Mouse (Mus musculus): ENCODE measurements at regions not wholly inside any gene's neighbourhood (a gene's known extent, or its start where the extent isn't known, plus 50 kb on each side); places are given as distances from the start of the nearest gene placed in this dataset.
A peak's percentile ranks its signal among the peaks of the same experiment; 100 is the strongest.

DNA sequence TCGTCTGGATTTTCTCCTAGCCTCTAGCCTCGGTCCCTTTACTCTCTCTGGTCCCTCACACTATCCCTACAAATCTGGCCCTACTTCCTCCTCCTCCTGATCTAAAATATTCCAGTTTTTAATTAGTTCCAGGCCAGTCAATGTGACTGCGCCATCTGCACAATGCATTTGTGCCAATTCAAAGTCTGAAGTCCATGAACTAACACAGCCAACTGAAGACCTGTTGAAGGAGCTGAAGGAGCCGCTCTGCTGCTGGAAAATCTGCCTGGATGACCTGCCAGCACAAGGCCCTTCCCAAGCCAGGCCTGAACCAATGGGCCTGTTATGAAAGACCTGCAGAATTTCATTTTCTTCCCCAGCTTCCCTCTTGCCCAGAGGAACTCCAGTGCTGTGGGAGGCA, 197.9 kb upstream of the Mctp2 start:
- DNase-seq: peak; percentile 83

DNA sequence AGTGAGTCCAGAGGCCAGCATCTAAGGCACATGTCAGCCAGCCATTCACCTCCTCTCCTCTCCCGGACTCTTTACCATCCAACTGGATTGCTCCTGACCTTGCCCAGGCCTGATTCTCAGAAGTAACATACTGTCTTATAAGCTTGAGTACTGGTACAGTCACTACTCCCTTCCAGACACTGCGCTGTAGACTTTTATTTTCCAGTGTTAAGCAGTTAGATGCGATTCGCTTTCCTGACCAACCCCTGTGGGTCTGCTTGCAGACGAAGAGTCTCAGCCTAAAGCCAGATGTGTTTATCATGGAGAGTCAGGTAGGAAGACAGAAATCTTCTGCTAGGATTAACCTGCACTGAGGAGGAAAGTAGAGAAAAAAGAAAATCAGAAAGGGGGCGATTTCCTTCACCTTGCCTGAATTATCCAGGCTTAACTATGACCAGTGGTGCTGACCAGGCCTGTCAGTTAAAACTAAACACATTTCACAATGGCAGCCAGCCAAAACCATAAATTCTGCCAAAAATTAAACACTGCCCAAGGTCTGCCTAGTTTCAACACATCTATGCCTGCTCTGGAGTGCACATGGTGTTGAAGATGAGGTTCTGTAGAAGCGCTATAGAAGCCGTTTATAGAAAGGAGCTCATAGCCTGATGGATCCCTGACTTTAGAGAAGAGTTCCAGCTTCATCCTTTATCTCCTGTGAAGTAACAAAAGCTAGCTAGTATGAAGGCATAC, 199.5 kb upstream of the Mctp2 start:
- no peak for DNase-seq

DNA sequence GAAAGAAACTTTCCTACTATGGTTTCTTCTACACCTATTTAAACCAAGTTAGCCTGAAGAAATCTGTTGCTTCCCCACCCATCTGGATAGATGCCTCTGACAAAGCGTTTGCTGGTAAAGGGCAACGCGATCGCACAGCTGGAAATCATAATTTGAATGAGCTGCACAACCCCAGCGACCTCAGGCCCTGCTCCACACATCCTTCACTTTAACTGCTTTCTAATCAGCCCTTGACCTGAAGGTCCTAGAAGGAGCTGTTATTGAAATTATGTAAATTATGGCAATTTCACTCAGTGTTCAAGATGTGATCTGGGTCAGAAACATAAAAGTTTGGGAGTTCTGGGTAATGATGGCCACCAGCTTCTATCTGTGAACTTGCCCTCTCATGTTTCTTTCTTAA, 201.5 kb upstream of the Mctp2 start:
- DNase-seq: no peak

DNA sequence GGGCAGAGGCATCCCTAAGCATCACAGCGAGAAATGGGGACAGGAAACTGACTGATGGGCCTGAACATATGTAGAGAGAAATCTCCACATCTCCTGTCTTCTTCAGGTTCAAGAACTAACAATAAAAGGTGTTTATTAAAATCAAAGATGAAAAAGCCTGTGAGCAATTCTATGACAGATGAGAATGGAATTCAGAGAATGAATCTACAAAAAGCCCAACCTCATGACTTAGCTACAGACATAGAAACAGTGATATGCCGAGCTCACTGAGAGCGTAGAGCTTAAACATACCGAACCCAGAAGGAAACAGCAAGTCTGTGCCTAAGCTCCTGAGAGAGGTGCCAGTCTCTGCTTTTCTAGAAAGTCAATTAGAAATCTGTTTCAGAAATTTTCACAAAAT, 203.7 kb upstream of the Mctp2 start:
- no peak for DNase-seq

DNA sequence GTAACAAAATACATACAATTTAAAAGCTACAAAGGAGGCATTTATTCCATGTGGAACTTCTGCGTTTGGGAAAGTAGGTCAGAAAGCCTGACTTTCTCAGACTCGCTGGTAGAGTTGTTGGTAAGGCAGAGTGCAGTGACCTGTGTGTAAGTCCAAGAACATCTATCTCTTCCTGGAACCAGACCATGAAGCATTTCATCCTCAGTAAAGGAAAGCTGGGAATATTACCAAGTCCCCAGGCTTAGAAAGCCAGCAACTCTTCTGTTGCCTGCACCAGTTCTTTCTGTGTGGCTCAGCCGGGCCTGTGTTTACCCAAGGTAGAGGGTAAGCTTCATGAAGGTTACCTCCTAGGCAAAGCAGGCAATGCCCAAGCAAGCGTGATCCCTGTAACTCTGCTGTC, 207.0 kb upstream of the Mctp2 start:
- DNase-seq: no peak

DNA sequence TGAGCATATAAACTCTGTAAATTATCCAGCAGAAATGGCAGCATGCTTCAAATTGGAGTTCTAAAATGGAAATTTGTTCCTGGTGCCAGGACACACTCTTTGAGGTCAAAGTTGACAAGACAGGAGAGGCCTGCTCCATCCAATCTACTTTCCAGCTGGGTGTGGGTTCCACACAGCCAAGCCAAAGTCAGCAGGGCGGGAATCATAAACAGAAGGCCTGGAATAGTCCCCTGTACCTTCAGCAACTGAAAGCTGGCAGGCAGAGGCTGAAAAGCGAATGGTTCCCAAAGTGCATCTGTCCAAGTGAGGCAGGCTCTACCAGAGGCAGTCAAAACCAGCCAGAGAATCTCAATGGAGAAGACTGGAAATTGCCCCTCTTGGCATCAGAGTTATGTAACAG, 208.4 kb upstream of the Mctp2 start:
- DNase-seq: no peak

DNA sequence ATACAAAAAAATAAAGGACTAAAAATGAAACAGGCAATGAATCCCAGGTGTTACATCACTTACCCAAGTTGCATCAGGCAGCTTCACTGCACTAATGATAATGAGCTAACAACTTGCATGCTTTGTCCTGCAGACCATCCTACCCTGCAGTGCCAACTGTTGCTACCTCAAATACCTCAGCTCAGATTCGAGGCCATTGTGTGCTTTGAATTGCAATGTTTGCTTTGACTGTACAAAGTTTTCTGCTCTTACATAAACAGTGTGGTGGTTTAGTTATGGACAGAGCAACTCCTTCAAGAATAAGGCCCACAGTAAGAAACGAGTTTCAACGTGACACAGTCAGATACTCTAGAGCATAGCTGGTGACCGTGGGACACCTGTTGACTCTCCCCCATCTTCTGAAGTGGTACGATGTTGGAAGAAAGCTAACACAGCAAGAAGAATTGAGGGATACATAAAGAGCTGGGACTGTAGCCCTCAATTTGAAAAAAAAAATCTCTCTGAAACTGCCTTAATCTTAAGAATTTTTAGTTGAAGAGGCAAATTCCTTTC, 212.1 kb upstream of the Mctp2 start:
- no peak for DNase-seq

DNA sequence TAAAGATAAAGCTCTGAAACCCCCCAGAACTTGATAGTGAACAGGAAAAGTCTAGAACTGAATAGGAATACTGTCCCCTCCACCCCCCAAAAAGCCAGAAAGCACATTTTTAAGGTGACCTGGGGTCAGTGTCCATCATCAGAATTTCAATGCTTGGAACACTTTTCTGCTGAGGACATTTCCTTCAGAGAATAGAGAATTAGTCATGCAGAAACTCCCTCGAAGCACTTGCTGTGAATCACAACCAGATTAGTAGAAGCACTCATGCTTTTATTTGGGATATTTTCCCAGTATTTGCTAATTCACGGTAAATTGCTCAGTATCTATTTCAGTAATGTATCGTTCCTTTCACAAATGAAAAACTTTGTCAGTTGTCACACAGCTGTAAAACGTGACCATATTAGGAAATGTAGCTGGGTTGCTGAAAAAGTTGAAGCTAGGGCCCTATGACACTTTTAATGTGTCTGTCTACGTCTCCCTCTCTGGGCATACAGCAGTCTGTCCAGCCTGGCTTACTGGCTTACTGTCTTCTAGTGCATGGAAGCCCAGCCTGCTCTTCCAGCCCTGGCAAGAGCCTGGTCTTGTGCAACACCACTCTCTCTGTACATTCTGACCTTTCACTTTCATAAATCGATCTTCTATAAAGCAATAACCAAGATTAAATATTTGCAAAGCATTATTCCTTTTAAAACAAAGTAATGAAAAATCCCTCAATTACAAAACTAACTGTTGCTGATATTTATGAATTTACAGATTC, 213.1 kb upstream of the Mctp2 start:
- DNase-seq: no peak

DNA sequence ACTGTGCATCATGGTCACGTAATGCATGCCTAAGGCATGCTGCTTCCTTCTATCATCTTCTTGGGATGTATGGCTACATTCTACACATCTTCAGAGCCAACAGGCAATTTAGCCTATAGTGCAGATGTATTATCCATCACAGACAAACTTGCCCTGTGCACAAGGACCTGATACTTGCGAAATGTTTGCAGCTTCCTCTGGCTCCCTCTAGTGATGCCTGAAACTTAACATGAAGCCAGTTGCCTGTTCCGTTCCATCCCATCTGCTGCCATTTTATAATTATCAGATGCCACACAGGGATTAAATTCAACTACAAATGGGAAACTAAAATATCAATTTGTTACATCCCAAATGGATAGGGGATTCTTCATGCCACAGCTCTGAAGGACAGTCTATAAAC, 222.5 kb upstream of the Mctp2 start:
- no peak for DNase-seq

DNA sequence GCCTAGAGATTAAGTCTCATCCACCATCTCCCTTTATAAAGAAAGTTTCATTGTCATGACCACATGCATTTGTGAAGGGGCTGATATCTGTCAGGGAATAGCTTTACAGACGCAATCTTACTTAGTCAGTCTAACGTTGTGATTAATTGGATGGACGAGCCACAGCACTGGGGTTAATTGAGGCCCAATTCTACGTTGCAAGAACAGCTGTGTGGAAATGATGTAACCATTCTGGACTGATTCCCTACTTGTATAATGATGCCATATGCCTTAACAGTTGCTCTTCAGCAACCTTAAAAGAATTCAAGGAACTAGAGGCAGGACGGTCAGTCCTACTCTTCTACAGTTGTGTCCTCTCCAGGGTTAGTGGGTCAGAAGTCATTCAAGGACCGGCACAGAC, 231.9 kb upstream of the Mctp2 start:
- no peak for DNase-seq

DNA sequence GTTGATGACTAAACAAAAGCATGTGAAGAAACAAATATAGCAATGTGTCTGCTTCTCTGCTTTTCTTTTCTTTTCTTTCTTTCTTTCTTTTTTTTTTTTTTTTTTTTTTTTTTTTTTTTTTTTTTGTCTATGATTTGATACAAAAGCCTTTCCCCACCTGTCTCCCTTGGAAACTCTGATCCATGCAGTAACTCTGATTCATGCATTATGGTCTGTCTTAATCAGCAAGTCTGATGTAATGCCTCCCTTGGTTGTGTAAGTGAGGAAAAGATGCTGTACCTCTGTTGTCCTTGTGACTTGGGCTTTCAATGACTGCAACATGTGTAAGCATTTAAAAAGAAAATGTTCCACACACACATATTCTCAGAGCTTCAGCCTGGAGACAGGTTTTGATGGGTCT, 233.5 kb upstream of the Mctp2 start:
- DNase-seq: no peak

DNA sequence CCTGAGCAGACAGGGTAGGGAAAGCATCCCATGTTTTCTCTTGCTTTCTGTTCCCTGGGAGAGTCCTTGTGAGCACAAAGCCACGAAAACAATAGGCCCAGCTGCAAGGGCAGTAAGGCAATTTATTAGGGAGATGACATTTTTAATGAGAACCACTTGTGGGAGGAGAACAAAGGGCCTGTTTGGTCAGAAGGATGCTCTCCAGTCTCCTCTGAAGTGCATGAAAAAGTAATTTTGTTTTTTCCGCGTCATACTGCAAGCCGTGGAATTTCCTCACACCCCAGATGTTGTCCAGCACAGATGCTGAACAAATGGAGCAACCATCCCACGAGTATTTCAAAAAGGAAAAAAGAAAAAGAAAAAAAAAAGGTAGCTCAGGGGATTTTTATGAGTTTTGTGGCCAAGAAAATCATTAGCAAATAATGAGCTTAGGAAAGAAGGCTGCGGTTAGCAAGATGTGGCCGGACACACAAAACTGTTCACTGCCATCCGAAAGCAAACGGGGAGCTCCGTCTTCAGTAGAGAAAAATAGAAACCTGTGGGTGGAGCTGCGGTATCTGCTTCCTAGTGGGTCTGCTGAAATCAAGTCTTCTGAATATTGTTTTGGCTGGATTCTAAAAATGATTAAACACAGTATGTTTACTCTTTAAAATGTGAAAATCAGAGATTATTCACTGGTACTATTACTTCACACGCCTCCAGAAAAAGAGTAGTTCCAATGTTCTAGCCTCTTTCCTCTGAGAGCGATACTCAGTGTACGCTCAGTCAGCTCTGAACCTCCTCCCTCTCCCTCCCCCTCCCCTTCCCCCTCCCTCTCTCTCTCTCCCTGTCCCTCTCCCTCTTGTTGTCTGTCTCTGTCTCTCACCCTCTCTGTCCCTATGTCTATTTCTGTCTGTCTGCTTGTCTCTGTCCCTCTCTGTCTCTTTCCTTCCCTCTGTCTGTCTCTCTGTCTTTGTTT, 235.4 kb upstream of the Mctp2 start:
- DNase-seq: no peak

DNA sequence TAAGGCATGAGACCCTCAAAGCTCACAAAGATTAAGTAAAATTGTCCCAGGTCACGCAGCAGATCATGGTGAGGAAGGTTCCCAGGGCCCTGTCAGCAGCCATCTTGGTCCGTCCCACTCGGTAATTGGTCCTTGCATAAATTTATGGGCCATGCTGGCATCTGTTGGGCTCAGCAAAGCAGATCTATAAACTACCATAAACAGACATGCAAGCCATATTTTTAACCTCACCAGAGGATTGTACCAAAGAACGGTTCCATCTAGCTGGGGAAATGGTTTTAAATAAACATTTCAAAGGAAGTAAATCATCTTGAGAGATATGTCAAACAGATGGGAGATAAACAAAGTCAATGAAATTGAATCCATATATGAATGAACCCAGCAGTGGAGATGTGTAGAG, 237.1 kb upstream of the Mctp2 start:
- DNase-seq: no peak

DNA sequence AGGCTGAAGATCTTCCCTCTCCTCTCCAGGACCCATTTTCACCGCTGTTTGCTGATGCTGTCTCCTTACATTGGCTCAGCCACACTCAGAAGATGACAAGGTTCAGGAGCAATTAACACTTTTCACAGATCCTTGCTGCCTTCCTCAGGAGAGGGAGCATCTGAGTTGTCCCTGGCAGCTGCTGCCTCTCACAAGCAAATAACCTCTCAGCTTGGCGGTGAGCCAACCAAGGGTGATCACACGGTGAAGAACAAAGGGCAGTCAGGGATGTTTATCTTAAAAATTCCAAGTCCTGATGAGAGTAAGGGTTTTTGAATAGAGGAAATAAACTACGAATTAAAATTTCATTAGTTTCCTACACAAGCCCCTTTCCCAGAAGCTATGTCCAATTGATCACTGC, 237.5 kb upstream of the Mctp2 start:
- DNase-seq: no peak

DNA sequence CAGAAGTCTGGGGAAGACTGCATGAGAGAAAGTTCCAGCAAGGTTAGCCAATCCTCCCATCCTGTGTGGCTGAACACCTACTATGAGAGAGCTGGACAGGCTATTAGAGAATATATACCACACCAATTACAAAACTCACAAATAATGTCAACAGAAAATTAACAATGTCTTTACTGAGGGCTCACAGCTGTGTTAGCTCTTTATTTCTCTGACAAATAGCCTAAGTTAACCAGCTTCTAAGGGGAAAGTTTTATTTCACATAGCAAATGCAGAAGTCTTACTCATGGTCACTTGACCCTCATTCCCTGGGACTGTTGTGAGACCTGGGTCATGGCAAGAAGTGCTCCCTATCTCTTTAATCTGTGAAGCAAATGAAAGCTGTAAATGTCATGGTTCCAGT, 261.0 kb upstream of the Mctp2 start:
- DNase-seq: no peak

DNA sequence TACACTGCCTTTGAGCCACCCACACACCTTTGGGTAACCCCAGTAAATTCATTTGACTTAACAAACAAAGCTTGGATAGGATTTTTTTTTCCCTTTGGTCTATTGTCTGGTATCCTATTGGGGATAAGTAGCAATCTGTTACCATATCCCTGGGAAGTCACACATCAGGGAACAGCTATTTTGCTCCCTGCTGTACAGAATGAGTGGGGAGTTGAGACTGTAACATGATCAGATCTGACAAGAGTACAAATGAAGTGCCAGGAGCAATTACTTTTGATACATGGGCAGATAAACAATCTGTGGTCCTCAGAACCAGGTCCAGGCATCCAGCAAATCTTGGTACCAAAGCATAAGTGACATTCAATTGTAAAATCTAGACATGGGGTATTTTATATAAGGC, 262.8 kb upstream of the Mctp2 start:
- peak; percentile 23 for DNase-seq

DNA sequence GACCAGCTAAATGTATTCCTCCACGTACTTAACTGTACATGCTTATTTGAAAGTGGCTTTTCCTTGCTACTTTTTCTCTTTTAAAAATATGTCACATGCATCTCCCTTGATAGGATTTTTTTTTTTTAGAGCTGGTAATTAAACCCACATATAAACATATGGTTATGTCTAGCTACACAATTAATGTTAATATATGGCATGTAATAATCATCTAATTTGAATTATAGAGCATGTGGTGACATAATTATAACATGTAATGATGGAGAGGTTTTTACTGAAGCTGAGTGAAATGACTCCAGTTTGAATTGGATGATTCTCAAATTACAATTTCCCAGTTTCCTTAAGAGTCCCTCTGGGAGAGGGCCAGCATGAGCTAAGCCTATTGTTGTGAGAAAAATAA, 267.9 kb upstream of the Mctp2 start:
- no peak for DNase-seq

DNA sequence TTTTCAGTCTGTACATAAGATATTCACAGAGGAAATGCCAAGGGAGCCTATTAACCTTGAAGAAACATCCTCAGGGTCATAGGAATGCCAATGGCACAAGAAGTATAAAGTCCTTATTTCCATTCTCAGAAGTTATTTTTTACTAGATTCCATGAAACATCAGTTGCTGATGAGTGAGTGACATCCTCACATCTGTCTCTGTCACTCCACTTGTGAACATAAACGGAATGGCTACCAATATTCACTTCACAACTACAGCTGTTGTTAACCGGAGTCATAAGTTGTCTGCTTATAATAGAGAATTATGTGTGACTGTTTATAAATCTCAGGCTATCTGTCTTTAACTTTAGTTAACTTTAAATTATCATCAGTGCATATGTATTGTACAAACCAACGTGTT, 278.0 kb upstream of the Mctp2 start:
- no peak for DNase-seq

DNA sequence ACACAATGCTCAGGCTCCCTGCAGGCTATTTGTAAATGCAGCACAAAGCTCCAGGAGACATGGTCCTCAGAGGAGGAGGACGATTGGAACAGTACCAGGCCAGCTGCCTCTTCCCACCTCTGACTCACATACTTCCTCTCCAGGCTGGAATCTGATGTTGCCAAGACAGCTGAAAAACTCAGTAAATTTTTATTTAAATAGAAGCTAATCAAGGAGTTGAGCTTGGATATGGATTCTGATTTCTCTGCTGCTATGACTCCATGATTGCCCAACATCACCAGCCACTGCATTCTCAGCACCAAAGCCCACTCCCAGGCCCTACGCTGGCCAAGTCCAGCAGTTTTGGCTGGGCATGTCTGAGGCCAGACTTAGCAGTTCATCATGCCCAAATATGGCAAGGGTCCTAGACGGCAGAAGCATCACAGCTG, 282.8 kb upstream of the Mctp2 start:
- no peak for DNase-seq

DNA sequence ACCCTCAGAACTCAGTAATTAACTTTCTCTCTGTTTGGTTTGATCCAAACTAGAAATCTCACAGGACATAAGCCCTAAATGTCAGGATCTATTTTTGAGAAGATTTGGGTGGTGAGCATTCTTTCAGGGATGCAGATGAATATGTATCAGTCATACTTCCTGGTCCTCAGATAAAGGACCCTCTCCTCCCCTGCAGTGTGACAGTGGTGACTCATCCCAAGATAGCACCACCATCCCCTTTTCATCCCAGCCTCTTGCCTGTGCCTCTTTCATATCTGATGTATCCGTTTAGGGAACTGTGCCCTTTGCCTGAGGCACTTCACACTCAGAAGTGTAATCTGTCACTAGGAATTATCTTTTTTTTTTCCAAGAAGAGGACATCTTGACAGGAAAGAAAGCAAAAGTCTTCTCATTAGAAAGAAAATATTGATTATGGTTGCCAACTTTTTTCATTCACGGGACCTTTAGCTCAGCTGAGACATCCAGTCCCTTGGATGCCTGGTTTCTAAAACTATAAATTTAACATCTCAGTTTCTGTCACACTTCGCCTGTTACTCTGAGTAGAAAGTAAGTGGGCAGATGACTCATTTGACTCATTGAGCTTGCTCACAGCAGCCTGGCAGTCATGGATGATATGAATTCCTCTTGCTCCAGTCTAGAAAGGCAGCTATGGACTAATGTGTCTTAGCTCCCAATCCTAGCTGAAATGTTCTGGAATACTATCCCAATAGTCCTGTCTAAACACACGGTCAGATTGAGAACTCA, 284.1 kb upstream of the Mctp2 start:
- no peak for DNase-seq

DNA sequence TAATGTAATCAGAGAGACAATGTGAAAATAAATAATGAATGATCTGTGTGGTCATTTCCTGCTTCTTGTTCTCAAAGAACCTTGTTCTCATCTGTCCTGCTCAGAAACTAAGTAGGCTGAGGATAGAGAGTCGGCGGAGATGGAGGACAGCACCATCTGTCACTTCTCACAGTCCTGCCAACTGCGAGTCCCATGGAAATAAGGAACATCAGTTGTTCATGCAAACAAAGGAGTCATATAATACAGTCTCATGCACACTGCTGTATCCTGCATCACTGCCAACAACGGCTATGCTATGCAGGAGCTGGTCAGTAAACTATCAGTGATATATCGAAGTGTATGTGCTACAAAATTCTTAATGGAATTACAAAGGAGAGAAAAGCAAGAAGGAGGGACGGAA, 285.7 kb upstream of the Mctp2 start:
- peak; percentile 81 for DNase-seq

DNA sequence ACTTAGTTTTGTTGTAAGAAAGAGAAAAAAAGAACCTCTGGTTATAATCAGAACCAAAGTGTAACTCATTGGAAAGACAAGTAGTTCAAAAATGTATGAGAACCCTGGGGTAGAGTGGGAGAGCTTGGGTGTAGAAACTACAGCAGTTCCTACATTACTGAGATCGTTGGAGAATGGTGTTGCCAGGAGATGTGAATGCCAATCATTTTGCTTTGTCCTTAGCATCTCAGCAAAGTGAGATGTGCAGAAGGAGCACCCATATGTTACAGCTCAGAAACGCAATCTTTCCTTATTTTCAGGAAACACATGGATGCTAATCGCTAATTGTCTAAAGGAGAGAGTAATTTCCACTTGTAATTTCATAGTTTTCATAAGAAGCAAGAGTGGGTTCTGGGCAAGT, 286.2 kb upstream of the Mctp2 start:
- DNase-seq: no peak

DNA sequence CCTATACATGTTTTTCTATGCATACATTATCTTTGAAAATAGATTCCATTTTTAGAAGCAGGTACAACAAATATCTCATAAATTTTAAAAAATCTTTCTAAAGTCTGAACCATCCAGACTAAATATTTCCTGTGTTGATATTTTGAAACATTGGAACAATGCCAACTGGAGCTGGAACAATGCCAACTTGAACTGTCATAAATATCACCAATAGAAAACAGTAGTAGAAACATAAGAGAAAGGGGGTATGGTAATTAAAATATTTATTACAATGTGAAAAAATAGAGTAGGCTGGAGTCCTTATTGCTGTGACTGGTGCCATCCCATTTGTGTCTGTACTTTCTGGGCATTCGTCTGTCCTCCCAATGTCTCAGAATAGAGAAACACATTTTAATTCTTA, 286.9 kb upstream of the Mctp2 start:
- peak; percentile 48 for DNase-seq
